Mouse (Mus musculus): ENCODE results near the gene Nos2.

The Nos2 gene

DNA sequence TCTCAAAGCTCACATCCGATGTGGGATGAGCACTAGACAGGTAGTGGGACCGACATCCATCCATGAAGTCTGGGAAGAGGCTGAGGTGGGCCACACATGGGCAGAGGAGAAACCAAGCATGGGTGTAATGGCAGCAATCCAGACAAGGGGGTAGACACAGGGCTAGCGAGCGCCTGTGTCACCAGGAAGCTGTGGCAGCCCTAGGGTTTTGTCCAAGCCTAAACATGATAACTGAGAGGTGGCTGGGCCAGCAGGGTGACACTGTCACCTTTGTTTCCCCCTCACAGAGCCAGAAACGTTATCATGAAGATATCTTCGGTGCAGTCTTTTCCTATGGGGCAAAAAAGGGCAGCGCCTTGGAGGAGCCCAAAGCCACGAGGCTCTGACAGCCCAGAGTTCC is 38.8 kb downstream of the Nos2 start:
- DNase-seq (ENCODE audit: low read depth): no peak

DNA sequence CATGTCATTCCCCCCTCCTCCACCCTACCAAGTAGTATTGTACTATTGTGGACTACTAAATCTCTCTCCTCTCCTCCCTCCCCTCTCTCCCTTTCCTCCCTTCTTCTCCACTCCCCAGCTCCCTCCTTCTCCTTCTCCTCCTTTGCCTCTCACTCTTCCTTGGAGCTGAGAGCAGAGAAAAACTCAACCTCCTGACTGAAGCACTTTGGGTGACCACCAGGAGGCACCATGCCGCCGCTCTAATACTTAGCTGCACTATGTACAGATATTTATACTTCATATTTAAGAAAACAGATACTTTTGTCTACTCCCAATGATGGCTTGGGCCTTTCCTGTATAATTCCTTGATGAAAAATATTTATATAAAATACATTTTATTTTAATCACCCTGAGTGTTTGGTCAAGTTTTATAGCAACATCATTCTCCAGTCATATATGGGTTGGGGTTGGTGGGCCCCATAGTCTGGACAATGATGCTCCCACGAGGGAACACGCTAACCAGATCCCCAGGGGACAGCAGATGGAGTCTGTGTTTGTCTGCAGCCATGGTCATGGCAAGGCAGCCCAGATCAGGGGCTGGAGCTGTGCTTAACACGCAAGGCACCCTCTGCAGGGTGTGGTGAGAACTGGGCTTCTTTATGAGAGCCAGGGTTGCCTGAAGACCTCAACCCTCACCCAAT is 39.4 kb downstream of the Nos2 start:
- DNase-seq (ENCODE audit: low read depth): peak; percentile 23

DNA sequence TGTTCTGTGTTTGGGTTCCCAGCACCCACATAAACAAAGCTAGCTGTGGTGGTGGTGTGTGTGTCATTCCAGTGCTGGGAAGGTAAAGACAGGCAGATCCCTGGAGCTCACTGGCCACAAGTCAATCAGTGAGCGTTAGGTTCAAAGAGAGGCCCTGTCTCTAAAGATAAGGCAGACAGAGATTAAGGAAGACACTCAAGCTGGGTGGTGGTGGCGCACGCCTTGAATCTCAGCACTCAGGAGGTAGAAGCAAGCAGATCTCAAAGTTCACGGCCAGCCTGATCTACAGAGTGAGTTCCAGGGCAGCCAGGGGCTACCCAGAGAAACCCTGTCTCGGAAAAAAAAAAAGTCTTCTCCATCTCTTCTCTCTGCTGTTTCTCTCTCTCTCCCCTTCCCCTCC is 40.6 kb downstream of the Nos2 start:
- DNase-seq (ENCODE audit: low read depth): no peak

DNA sequence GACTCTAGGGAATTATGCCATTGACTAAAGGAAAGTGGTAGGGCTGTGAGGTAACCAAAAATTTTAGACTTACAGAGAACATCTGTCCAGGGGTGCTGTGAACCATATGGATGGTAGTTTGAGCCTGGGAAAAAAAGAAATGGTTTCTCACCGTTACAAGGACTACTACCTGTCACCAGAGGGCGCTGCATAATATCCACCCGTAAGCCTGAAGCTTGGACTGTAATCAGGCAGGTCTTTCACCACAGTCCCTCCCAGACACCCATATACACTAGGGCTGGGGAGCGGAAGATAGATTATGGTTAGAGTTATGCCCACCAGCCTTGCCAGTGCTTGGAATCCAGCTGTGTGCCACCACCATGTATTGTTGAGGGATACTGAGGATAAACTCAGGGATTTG is 46.8 kb downstream of the Nos2 start:
- DNase-seq (ENCODE audit: low read depth): peak; percentile 73

DNA sequence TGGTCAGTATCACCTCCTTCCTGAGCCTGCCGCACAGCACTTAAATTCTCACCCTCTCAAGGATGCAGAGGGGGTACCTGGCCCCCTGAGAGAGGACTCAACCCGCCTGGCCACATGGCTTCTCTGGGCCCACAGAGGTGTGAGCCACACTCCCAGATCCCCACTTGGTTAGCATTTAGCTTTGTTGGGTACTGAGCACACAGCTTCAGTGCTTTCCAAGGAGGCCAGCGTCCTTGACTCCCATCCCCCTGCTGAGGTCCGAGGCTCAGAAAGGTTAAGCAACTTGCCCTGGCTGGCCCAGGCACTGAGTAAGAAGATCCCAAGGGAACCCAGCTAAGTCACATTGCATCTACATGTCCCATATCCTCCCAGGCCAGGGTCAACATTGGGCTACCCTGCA is 47.5 kb downstream of the Nos2 start:
- DNase-seq (ENCODE audit: low read depth): no peak

DNA sequence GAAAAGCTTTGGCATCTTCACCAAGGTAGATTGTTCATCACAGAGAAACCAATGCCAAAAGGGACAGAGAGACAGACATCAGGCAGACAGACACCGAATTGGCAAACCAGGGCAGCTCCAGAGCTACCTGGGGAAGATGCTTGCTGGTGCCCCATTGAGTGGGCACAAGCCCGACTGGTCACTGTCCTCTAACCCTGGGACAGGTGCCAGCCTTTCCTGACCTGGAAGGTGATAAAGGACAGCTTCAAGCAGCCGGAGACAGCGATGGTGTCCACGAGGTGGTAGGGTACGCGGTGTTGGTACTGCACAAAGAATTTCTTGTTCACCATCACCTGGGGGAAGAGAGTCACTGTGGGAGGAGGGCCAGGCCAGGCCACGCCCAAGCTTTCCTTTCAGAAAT is 50.5 kb downstream of the Nos2 start:
- DNase-seq (ENCODE audit: low read depth): no peak

DNA sequence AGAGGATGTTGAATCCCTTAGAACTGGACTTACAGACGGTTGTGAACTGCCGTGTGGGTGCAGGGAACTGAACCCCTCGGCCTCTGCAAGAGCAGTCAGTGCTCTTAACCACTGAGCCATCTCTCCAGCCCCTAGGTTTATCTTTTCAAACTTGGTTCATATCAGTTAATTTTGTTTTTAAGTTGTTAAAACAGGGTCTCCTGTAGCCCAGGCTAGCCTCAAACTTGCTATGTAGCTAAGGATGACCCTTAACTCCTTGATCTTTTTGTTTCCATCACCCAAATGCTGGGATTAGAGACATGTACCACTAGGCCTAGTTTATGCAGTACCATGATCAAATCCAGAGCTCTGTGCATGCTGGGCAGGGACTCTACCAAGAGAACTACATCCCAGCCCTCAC is 51.2 kb downstream of the Nos2 start:
- DNase-seq (ENCODE audit: low read depth): no peak

DNA sequence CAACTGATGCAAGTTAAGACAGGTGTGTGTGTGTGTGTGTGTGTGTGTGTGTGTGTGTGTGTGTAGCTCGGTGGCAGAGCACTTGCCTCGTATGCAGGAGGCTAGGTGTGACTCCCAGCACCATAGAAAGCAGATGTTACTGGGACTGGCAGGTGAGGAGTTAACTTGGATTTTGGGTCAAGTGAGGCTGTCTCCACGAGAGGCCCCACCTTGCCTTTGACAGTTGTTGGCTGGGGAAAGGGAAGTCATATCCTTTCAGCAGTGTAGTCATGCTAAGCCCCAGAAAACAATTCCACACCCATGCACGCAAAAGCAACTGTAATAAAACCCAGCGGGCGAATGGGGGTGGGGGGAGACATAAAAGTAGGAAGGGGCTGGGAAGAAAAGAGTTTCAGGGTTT is 51.7 kb downstream of the Nos2 start:
- DNase-seq (ENCODE audit: low read depth): no peak

DNA sequence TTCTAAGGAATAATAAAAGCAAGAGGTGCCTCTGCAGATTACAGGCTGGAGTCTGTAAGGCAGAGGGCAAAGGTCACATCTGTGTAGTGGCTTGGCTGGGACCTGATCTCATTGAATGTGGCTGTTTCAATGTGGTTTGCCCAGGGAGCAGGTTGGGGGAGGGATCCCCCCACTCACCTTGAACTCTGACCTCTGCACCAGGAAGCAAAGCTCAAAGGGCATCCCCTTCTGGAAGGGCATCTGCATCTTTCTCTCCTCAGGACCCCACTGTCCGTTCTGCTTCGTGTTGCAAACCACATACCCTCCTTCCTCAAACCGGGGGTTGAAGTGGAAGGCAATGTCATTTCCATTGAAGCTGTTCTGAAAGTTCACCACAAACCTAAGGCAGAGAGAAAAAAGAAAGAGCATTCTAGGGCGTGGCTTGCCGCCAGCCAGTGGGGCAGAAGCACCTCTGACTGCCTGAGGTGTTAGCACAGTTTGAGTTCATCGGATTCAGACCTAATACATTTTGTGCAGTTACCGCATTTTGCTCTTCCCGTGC is 52.3 kb downstream of the Nos2 start:
- DNase-seq (ENCODE audit: low read depth): peak; percentile 52

DNA sequence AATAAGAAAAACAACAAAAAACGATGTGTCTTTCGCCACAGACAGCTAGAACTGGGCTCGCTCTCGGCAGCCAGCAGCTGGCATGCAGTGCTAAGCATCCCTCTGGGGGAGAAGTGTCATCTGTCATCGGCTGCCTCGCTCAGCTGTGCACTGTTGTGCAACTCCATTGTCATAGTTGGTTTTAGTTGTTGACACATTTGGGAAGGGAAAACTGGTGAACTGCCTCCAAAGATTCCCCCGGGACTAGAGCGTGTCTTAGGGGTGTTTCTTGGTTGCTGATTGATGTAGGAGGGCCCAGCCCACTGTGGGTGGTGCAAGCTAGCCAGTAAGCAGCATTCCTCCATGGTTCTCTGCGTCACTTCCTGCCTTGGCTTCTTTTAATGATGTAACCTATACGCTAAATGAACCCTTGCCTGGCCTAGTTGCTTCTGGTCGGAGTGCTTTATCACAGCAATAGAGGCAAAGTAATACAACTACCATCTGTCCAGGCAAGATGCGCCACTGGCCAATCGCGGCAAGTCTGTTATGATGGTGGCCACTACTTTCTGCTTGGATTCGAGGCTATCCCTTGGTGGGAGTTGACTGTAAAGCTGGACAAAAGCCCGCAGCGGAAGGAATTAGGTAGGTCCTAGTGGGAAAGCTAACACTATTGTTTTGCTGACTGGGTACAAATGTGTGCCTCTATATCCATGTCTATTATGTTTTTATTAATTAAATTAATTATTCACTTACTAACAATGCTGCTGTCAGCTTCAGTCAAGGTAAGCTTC is 53.0 kb downstream of the Nos2 start:
- peak; percentile 56 for DNase-seq (ENCODE audit: low read depth)

DNA sequence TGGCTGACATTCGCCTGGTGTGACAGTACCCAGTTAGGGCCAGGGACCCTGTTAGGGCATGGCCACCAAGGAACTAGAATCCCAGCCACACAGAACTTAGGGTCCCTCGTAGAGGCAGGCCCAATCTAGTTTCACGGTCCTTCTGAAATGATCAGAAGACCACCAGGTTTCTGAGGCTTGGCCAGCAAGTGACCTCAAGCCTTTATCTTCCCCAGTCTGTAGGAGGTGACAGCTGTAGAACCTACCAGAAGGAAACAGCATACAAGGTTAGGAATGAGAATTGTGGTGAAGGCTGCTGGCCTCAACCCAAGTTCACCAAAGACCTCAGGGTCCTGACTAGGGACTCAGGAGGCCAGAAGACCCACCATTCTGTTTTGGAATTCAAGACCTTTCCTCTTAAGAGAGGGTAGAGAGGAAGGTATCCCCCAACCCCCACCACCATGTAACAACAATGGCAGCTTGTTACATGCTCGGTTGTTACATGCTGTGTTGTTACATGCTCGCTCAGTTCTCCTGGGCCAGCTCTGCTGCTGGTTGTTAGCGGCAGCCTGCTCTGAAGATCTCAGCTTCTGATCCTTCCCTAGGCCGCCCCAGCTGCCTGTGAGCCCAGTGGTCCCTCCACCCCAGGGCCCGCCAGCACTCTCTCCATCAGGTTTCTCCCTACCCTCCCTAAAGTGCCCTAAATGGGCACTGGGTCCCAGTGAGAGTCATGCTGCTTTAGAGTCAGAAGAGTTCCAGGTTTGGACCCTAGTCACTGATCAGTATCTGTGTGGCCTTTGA is 56.3 kb downstream of the Nos2 start:
- no peak for DNase-seq (ENCODE audit: low read depth)

DNA sequence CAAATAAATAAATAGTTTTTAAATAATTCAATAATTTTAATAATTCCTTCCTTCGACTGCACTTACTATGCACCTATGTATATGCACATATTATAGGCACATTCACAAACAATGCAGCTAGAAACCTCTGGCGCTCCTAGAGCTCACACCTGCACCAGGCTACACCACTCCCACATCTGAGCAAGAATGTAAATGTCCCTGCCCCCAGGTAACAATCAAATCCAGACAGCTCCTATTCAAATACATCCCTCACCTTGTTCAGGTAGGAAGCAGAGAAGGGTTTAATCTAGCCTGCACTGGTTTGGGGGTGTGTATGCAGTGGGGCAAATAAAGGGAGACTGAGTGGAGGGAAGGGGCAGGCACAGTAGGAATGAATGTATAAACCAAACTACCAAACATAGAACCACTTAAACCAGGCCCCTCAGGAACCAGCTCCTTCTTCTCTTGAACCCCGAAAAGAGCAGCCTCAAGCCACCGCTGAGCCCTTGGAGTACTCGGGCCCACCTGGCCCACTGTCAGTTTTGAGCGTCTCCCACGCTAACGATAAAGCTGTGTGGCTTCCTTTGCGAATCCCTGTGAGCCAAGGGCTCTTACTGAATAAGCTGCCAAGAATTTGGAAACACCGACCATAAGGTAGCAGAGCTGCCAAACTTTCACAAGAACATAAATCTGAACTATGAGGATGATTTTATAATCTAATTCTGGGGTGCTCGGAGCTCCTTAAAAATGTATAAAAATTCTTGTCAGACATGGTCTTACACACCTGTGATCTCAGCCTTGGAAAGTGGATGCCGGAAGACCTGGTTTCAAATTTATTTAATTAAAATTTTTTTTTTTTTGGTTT is 57.8 kb downstream of the Nos2 start:
- no peak for DNase-seq (ENCODE audit: low read depth)

DNA sequence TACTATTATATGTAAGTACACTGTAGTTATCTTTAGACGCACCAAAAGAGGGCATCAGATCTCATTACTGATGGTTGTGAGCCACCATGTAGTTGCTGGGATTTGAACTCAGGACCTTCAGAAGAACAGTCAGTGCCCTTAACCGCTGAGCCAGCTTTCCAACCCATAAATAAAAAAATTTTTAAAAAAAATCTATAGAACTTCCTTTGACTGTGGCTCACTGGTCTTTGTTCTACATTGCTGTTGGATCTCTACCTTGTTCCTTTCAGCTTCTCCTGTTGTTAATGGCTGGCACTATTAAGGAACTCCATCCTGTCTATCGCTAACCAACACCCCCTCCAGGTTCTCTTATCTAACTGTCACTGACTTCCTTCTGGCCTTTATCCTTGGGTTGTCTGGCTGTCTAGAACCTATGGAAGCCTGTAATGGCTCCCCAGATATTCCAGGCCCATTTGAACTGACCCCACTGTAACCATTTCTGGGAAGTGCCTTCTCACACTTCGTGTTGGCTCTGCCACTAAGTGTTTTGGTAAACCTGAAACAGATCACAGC is 59.6 kb downstream of the Nos2 start:
- no peak for DNase-seq (ENCODE audit: low read depth)

DNA sequence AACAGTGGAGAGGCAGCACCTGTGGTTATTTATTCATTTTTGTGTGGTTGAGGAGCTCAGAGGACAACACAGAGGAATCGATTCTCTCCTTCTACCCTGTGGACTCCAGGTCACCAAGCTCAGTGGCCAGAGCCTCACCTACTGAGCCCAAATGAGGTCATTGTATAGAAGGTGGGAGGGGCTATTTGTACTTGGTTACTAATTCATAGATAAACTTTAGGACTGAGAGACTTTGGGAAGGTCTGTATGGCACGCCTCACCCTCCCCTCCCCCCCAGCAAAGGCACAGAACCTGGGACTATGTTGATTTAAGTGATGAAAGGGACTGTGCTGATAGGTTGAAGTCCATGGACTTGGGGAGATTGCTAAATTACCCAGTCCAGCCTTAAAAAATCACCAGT is 61.5 kb downstream of the Nos2 start:
- DNase-seq (ENCODE audit: low read depth): no peak

DNA sequence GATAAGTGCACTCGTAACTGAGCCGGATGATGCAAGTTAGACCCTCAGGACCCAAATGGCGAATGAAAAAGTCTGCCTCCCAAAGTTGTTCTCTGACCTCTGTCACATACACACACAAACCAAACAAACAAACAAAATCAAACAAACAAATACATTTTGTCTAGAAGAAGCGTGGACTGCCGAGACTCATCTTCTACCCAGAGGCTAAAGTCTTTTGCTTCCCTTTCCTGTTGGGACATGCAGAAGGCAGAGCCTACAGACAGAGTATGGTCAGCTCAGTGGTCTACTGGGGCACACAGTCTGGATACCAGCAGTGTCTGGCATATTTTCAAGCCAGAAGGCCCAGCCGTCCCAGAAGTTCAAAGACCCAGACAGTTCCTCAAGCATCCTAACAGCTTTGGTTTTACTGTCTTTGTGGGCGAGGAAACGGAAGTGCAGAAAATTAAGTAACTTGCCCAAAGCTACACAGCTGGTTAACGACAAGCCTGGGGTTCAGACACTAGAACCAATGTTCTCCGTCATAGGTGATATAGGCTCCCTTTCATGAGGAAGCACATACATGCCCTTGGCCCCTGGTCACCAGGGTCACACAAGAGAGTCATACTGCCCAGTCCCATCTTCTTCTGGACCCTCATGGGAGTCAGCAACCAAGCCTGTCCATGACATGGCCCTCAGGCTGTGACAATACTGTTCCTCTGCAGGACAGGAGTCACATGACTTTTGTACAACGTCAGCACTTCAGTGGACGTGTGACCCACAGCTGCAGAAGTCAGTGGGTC is 62.1 kb downstream of the Nos2 start:
- DNase-seq (ENCODE audit: low read depth): peak; percentile 67

DNA sequence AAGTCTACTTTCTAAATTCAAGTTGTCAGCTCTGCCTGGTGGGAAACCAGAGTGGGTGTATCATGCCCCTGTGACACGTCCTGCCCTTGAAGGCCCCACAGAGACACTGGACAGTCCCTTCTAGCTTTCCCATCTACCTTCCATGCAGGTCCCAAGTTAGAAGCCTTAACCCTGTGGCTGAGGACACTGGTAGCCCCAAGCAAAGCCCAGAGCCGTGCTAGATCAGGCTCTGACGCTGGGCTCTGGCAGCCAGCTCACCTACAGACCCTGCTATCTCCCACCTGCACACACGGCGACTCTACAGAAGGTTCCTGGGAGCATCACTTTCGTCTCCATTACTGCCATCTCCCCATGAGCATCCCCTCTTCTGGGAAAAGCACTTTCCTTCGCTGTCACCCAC is 63.0 kb downstream of the Nos2 start:
- peak; percentile 28 for DNase-seq (ENCODE audit: low read depth)

DNA sequence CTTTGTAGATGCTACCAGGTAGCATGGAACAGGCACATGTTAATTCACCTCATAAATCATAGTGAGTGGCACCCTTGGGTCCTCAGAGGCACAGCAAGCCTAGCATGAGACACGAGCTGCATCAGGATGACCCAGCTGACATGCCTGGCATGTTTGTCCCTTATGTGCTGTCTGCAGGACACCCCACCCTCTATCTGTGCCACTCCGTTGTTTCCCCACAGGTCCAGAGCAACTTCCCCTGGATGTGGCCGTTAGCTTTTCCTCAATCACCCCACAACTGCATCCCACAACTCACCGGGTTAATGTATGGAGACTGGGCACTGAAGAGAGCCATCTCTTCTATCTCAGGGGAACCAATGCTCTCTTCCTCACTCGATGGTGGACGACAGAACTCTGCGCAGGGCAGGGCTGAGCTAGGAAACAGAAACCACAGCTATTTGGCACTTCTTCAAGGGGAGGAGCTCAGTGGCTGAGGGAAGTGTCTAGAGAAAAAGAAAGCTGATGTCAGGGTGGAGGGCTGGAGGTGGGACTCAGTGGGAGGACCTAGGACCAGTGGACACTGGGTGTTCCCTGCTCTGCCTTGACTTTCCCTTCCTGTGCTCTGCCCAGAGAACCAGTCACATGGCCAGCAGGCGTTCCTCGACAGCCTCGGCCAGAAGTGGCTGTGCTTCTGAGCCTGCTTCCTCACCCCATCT is 64.0 kb downstream of the Nos2 start, which contains the start of gene Lgals9:
Gene Lgals9 (minus strand): TSS at position 464 of the 695 bp plus-strand sequence.
- DNase-seq (ENCODE audit: low read depth): peak; percentile 85

DNA sequence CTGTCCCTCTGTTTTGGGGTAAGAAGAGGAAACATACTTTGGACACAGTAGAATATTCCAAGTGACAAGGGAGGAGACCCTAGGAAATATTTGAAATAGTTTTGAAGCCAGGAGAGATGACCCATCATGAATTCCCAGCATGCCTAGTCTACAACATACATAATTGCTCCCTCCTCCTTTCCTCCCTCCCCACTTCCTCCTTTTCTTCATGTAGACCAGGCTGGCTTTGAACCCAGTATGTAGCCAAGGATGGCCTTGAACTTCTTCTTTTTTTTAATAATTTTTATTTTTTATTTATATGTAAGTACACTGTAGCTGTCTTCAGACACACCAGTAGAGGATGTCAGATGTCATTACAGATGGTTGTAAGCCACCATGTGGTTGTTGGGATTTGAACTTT is 64.9 kb downstream of the Nos2 start:
- DNase-seq (ENCODE audit: low read depth): no peak

DNA sequence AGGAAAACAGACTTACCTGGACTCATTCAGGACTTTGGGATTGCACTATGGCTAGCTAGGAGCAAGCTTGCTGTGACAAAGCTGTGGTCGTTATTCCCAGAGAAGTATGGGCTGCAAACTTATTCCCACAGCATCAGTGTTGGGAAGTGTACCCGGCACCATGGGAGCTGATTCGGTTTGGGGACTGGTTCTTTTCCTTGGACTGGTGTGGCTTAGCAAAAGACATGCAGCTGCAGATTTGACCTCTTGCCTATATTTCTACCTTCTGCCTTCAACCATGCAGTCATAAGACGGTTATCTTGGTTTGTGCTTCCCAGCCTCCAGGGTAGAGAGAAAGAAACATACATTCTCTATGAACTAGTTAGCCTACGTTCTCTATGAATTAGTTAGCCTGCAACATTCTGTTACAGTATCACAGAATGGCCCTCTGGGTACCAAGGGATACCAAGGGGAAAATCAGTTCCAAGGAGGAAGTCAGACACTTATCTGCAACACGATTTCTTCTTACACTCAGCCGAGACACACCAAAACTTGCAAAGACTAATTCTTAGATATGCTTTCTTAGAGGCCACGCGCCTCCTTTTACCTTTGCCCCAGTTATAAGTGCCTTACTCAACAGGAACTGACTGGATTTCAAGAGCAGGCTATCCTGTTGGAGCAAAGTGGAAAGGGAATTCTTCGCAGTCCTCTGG is 65.9 kb downstream of the Nos2 start:
- DNase-seq (ENCODE audit: low read depth): no peak

Measured in induced T-regulatory cell, adult 2 months (primary cell).